Mouse (Mus musculus) kidney, adult 2 months (tissue): Measurements from ENCODE around the gene Cela1.

Experiments used
- CTCF ChIP-seq: fragments of 200-500 bp; conservative IDR thresholded peaks from 2 replicates; pipeline ENCODE4 v1.5.1; 2011; ENCODE audit warnings: low read depth, mild to moderate bottlenecking, control low read depth, low read length, moderate library complexity, mixed read lengths; ENCODE audit not compliant: insufficient read depth, insufficient read length
- POLR2A ChIP-seq: fragments of 200-500 bp; IDR thresholded peaks from one replicate; pipeline ENCODE4 v1.6.1; 2011; ENCODE audit warnings: low read depth, low read length, control low read depth

GRCm38 (mm10) chr15:100673585-100674391 is 13.9 kb downstream of the Cela1 start:
- no peak for TF ChIP-seq POLR2A
- TF ChIP-seq CTCF = no peak
